Mouse (Mus musculus): Measurements from ENCODE around the gene Thsd4.

The Thsd4 gene

GRCm38 (mm10) chr9:60076396-60076795, 445.4 kb downstream of the Thsd4 start:
- no peak for DNase-seq (ENCODE audit: low read depth, low spot score)

GRCm38 (mm10) chr9:60071620-60072263, 450.1 kb downstream of the Thsd4 start:
- DNase-seq (ENCODE audit: low read depth, low spot score), result no peak

GRCm38 (mm10) chr9:60067241-60067640, 454.6 kb downstream of the Thsd4 start:
- no peak for DNase-seq (ENCODE audit: low read depth, low spot score)

GRCm38 (mm10) chr9:60065184-60065583, 456.7 kb downstream of the Thsd4 start:
- DNase-seq (ENCODE audit: low read depth, low spot score), result no peak

- DNase-seq (ENCODE audit: low read depth, low spot score), result no peak
These were observed 458.6 kb downstream of the Thsd4 start for GRCm38 (mm10) chr9:60063191-60063720.

GRCm38 (mm10) chr9:60056131-60056530, 465.7 kb downstream of the Thsd4 start:
- DNase-seq (ENCODE audit: low read depth, low spot score), result no peak

- no peak for DNase-seq (ENCODE audit: low read depth, low spot score)
These were observed 466.9 kb downstream of the Thsd4 start for GRCm38 (mm10) chr9:60054951-60055350.

- no peak for DNase-seq (ENCODE audit: low read depth, low spot score)
These were observed 468.7 kb downstream of the Thsd4 start for GRCm38 (mm10) chr9:60053117-60053516.

GRCm38 (mm10) chr9:60052415-60052814, 469.4 kb downstream of the Thsd4 start:
- no peak for DNase-seq (ENCODE audit: low read depth, low spot score)

- DNase-seq (ENCODE audit: low read depth, low spot score), result no peak
These were observed 478.7 kb downstream of the Thsd4 start for GRCm38 (mm10) chr9:60043175-60043574.

- DNase-seq (ENCODE audit: low read depth, low spot score), result no peak
These were observed 487.0 kb downstream of the Thsd4 start for GRCm38 (mm10) chr9:60034883-60035282.

GRCm38 (mm10) chr9:60027234-60027633, 494.6 kb downstream of the Thsd4 start:
- DNase-seq (ENCODE audit: low read depth, low spot score), result no peak

GRCm38 (mm10) chr9:60026795-60027194, 495.1 kb downstream of the Thsd4 start:
- DNase-seq (ENCODE audit: low read depth, low spot score), result no peak

GRCm38 (mm10) chr9:60025919-60026318, 495.9 kb downstream of the Thsd4 start:
- DNase-seq (ENCODE audit: low read depth, low spot score), result no peak

- DNase-seq (ENCODE audit: low read depth, low spot score), result no peak
These were observed 496.9 kb downstream of the Thsd4 start for GRCm38 (mm10) chr9:60024971-60025370.

GRCm38 (mm10) chr9:60024545-60024944, 497.3 kb downstream of the Thsd4 start:
- peak; percentile 7 for DNase-seq (ENCODE audit: low read depth, low spot score)

- DNase-seq (ENCODE audit: low read depth, low spot score), result no peak
These were observed 499.5 kb downstream of the Thsd4 start for GRCm38 (mm10) chr9:60022331-60022730.

GRCm38 (mm10) chr9:60020444-60020843, 501.4 kb downstream of the Thsd4 start:
- DNase-seq (ENCODE audit: low read depth, low spot score), result no peak

GRCm38 (mm10) chr9:60010285-60010684, 511.6 kb downstream of the Thsd4 start:
- DNase-seq (ENCODE audit: low read depth, low spot score), result no peak

- no peak for DNase-seq (ENCODE audit: low read depth, low spot score)
These were observed 512.9 kb downstream of the Thsd4 start for GRCm38 (mm10) chr9:60008936-60009335.

GRCm38 (mm10) chr9:60002323-60002722, 519.5 kb downstream of the Thsd4 start:
- no peak for DNase-seq (ENCODE audit: low read depth, low spot score)

GRCm38 (mm10) chr9:60001444-60001843, 520.4 kb downstream of the Thsd4 start:
- no peak for DNase-seq (ENCODE audit: low read depth, low spot score)

GRCm38 (mm10) chr9:59997725-59998124, 524.1 kb downstream of the Thsd4 start:
- no peak for DNase-seq (ENCODE audit: low read depth, low spot score)

- no peak for DNase-seq (ENCODE audit: low read depth, low spot score)
These were observed 530.4 kb downstream of the Thsd4 start for GRCm38 (mm10) chr9:59991407-59991806.

All from CD4-positive helper T cell, adult 2 months (primary cell).